Mouse (Mus musculus) embryonic facial prominence, embryonic 12.5 days (tissue): ENCODE measurements around the gene Nkx2-1. TPM values are rescaled to one million over a fixed set of nuclear protein-coding genes. Genes with fewer than 3 reads are reported as not detected.

Experiments used
- polyA plus RNA-seq: library from polyadenylated mRNA; unstranded; fragments of >200 nt; fragmentation: Nextera tagmentation; extraction: Ambion mirVana; gene quantifications from 2 replicates; pipeline ENCODE4 v1.2.1, GENCODE M21; 2016

Gene Nkx2-1
- polyA plus RNA-seq, 1 experiment from 2014 or later: 1.6 TPM

Other genes with a start within 250 kb of the Nkx2-1 start
- 50.9 and 51.8 TPM in 2 replicates for gene Mbip, start 191.0 kb downstream of the Nkx2-1 start, polyA plus RNA-seq
- gene Nkx2-9, start 76.4 kb upstream of the Nkx2-1 start, polyA plus RNA-seq: not detected in 2 replicates
- 16.3 and 20.0 TPM in 2 replicates for gene Pax9, start 154.9 kb upstream of the Nkx2-1 start, polyA plus RNA-seq